Mouse (Mus musculus): Measurements from ENCODE around the gene Kbtbd4. TPM values are rescaled to one million over a fixed set of nuclear protein-coding genes. Genes with fewer than 3 reads are reported as not detected.

The Kbtbd4 gene
- total RNA-seq, 2 experiments from 2014 or later: 19.6 to 23.5 TPM

GRCm38 (mm10) chr2:90950582-90951194 lies 46.1 kb downstream of the Kbtbd4 start:
- no peak for DNase-seq (ENCODE audit: low spot score in 2 of 2)

- DNase-seq (ENCODE audit: low spot score in 2 of 2): no peak
These were observed 48.9 kb downstream of the Kbtbd4 start for GRCm38 (mm10) chr2:90953461-90953860.

- DNase-seq (ENCODE audit: low spot score in 2 of 2): no peak
These were observed 51.5 kb downstream of the Kbtbd4 start for GRCm38 (mm10) chr2:90956053-90956452.

DNA sequence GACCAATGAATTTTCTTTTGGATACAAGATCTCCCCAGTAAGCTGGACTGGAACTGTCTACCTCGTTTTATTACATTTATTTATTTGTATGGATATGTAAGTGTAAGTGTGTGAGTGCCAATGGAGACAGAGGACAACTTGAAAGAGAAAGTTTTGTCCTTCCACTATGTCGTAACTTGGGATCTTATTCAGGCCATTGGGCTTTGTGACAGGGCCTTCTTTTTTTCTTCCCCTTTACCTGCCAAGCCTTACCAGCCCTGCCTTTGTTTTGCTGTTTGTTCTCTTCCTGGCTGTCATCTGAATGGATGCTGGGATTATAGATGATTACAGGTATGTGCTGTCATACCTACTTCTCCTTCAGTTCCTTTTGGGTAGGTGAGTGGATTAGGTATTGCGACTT lies 54.3 kb downstream of the Kbtbd4 start:
- DNase-seq (ENCODE audit: low spot score in 2 of 2): no peak

DNA sequence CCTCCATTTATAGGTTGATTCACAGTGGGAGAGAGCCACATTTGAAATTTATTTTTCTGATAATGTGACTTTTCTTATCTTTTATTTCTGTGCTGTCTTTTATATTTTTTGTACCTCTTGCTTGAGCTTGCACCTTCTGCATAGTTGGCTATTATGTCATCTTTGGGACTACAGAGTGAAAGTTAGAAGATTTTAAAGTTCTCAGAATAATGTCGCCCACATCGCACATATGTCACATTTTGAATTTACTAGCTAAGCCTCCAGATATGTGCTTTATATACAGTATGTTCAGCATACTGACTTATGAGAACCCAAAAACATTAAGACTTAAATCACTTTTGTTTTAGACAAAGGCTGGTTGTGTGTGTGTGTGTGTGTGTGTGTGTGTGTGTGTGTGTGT lies 55.5 kb downstream of the Kbtbd4 start:
- DNase-seq (ENCODE audit: low spot score in 2 of 2): no peak

Other genes starting within 250 kb of the Kbtbd4 start
- 10 to 100 TPM; 17.1 to 22.3 TPM for gene Nup160, start 227.5 kb upstream of the Kbtbd4 start, total RNA-seq (2021)
- gene Fnbp4, start 159.4 kb upstream of the Kbtbd4 start, total RNA-seq (2021): 10 to 100 TPM; 38.6 to 51.3 TPM
- gene Agbl2, start 122.0 kb upstream of the Kbtbd4 start, total RNA-seq (2021): under 1 TPM; 0.34 to 0.83 TPM
- gene Mtch2, start 57.6 kb upstream of the Kbtbd4 start, total RNA-seq (2021): 100 to 1,000 TPM; 116 to 138 TPM
- 10 to 100 TPM in 1 of 2 experiments, 1 to 10 TPM in 1; 7.5 to 10.1 TPM for gene C1qtnf4, start 18.9 kb upstream of the Kbtbd4 start, total RNA-seq (2021)
- 100 to 1,000 TPM; 329 to 331 TPM for gene Ndufs3, start 87 bp downstream of the Kbtbd4 start, total RNA-seq (2021)
- gene Celf1, start 35.6 kb downstream of the Kbtbd4 start, total RNA-seq (2021): 10 to 100 TPM; 70.6 to 88.9 TPM
- 10 to 100 TPM; 37.6 to 45.0 TPM for gene Rapsn, start 130.9 kb downstream of the Kbtbd4 start, total RNA-seq (2021)
- 100 to 1,000 TPM; 337 to 338 TPM for gene Psmc3, start 149.3 kb downstream of the Kbtbd4 start, total RNA-seq (2021)
- 10 to 100 TPM; 40.9 to 44.9 TPM for gene Slc39a13, start 165.7 kb downstream of the Kbtbd4 start, total RNA-seq (2021)
- gene Spi1, start 177.7 kb downstream of the Kbtbd4 start, total RNA-seq (2021): 1 to 10 TPM; 5.4 to 6.6 TPM
- gene Mybpc3, start 213.4 kb downstream of the Kbtbd4 start, total RNA-seq (2021): under 1 TPM; 0.22 to 0.31 TPM

Measured in gastrocnemius, postnatal 4 days (tissue).